Mouse (Mus musculus): ENCODE measurements around the gene Ptprn2.

Ptprn2 gene

GRCm38 (mm10) chr12:117077664-117078063 is 592.1 kb downstream of the Ptprn2 start:
- no peak for DNase-seq

GRCm38 (mm10) chr12:117078945-117079344 is 593.4 kb downstream of the Ptprn2 start:
- DNase-seq, result peak; percentile 48

- DNase-seq, result no peak
These were observed 594.2 kb downstream of the Ptprn2 start for GRCm38 (mm10) chr12:117079724-117080123.

- no peak for DNase-seq
These were observed 598.6 kb downstream of the Ptprn2 start for GRCm38 (mm10) chr12:117083856-117084701.

- no peak for DNase-seq
These were observed 599.3 kb downstream of the Ptprn2 start for GRCm38 (mm10) chr12:117084702-117085409.

GRCm38 (mm10) chr12:117085661-117086335 is 600.3 kb downstream of the Ptprn2 start:
- no peak for DNase-seq

- no peak for DNase-seq
These were observed 607.0 kb downstream of the Ptprn2 start for GRCm38 (mm10) chr12:117092345-117093107.

GRCm38 (mm10) chr12:117095941-117096340 is 610.4 kb downstream of the Ptprn2 start:
- no peak for DNase-seq

GRCm38 (mm10) chr12:117098295-117098694 is 612.8 kb downstream of the Ptprn2 start:
- no peak for DNase-seq

GRCm38 (mm10) chr12:117106696-117107095 is 621.2 kb downstream of the Ptprn2 start:
- DNase-seq, result no peak

GRCm38 (mm10) chr12:117107143-117107616 is 621.7 kb downstream of the Ptprn2 start:
- DNase-seq, result peak; percentile 50

GRCm38 (mm10) chr12:117115254-117115865 is 629.8 kb downstream of the Ptprn2 start:
- DNase-seq, result no peak

- DNase-seq, result no peak
These were observed 641.6 kb downstream of the Ptprn2 start for GRCm38 (mm10) chr12:117127078-117127477.

GRCm38 (mm10) chr12:117127485-117127884 is 642.0 kb downstream of the Ptprn2 start:
- no peak for DNase-seq

- no peak for DNase-seq
These were observed 646.6 kb downstream of the Ptprn2 start for GRCm38 (mm10) chr12:117132095-117132494.

- DNase-seq, result no peak
These were observed 649.7 kb downstream of the Ptprn2 start for GRCm38 (mm10) chr12:117135205-117135604.

- DNase-seq, result no peak
These were observed 651.0 kb downstream of the Ptprn2 start for GRCm38 (mm10) chr12:117136472-117137010.

- no peak for DNase-seq
These were observed 655.4 kb downstream of the Ptprn2 start for GRCm38 (mm10) chr12:117140901-117141300.

GRCm38 (mm10) chr12:117141394-117141793 is 655.9 kb downstream of the Ptprn2 start:
- no peak for DNase-seq

GRCm38 (mm10) chr12:117149176-117149575 is 663.7 kb downstream of the Ptprn2 start:
- DNase-seq, result no peak

GRCm38 (mm10) chr12:117150611-117151395 is 665.3 kb downstream of the Ptprn2 start:
- no peak for DNase-seq

Data from right cerebral cortex, postnatal 25 days (tissue).